Mouse (Mus musculus): ENCODE results near the gene Trim11.
"Not testable (repeated sequence)": the region's sequence is repeated elsewhere in the genome, so short reads cannot be mapped to it uniquely, and the experiment has no call there.

Gene Trim11

GRCm38 (mm10) chr11:58978027-58978705, at the start of gene Trim11:
TSS of gene Trim11 (plus strand) at chr11:58978093.
- DNase-seq (ENCODE audit: low spot score): peak; percentile 57

- no peak for DNase-seq (ENCODE audit: low spot score)
These were observed 48.8 kb upstream of the Trim11 start for GRCm38 (mm10) chr11:58929055-58929454.

- no peak for DNase-seq (ENCODE audit: low spot score)
These were observed 48.3 kb upstream of the Trim11 start for GRCm38 (mm10) chr11:58929641-58930040.

GRCm38 (mm10) chr11:58930254-58930653, 47.6 kb upstream of the Trim11 start:
- DNase-seq (ENCODE audit: low spot score): no peak

- no peak for DNase-seq (ENCODE audit: low spot score)
These were observed 46.3 kb upstream of the Trim11 start for GRCm38 (mm10) chr11:58931576-58931975.

- DNase-seq (ENCODE audit: low spot score): no peak
These were observed 40.0 kb upstream of the Trim11 start for GRCm38 (mm10) chr11:58937909-58938308.

- peak; percentile 84 for DNase-seq (ENCODE audit: low spot score)
These were observed 39.4 kb upstream of the Trim11 start, which contains the start of gene Rnf187 for GRCm38 (mm10) chr11:58938322-58939087. TSS of gene Rnf187 (minus strand) at chr11:58938916.

GRCm38 (mm10) chr11:58939088-58939439, 38.8 kb upstream of the Trim11 start:
- DNase-seq (ENCODE audit: low spot score): no peak

- DNase-seq (ENCODE audit: low spot score): no peak
These were observed 33.8 kb upstream of the Trim11 start for GRCm38 (mm10) chr11:58944136-58944535.

GRCm38 (mm10) chr11:58947306-58947705, 30.6 kb upstream of the Trim11 start:
- no peak for DNase-seq (ENCODE audit: low spot score)

- no peak for DNase-seq (ENCODE audit: low spot score)
These were observed 29.9 kb upstream of the Trim11 start for GRCm38 (mm10) chr11:58947798-58948528.

- DNase-seq (ENCODE audit: low spot score): peak; percentile 57
These were observed 29.1 kb upstream of the Trim11 start, which contains the start of gene Hist3h2ba for GRCm38 (mm10) chr11:58948542-58949479. TSS of gene Hist3h2ba (plus strand) at chr11:58948920.

GRCm38 (mm10) chr11:58949480-58950431, 28.1 kb upstream of the Trim11 start:
- no peak for DNase-seq (ENCODE audit: low spot score)

- DNase-seq (ENCODE audit: low spot score): no peak
These were observed 26.7 kb upstream of the Trim11 start for GRCm38 (mm10) chr11:58951210-58951609.

- DNase-seq (ENCODE audit: low spot score): peak; percentile 53
These were observed 24.3 kb upstream of the Trim11 start for GRCm38 (mm10) chr11:58953351-58954169.

GRCm38 (mm10) chr11:58954170-58954419, 23.8 kb upstream of the Trim11 start:
- DNase-seq (ENCODE audit: low spot score): not testable (repeated sequence)

- peak; percentile 98 for DNase-seq (ENCODE audit: low spot score)
These were observed 23.3 kb upstream of the Trim11 start, which contains the start of the genes Hist3h2a and Trim17 for GRCm38 (mm10) chr11:58954420-58955142. TSS of gene Hist3h2a (plus strand) at chr11:58954685. TSS of gene Trim17 (plus strand) at chr11:58954685.

GRCm38 (mm10) chr11:58955143-58955867, 22.6 kb upstream of the Trim11 start:
- peak; percentile 48 for DNase-seq (ENCODE audit: low spot score)
